Mouse (Mus musculus) kidney, postnatal 25 days (tissue): ENCODE results near the gene Klhl23.
"Not testable (repeated sequence)": the region's sequence is repeated elsewhere in the genome, so short reads cannot be mapped to it uniquely, and the experiment has no call there.

Experiments used
- DNase-seq, 2 experiments: peaks; one replicate each; pipeline ENCODE4 v3.0.0; 2021; ENCODE audit warnings: mixed read lengths in 2 of 2

Gene Klhl23

DNA sequence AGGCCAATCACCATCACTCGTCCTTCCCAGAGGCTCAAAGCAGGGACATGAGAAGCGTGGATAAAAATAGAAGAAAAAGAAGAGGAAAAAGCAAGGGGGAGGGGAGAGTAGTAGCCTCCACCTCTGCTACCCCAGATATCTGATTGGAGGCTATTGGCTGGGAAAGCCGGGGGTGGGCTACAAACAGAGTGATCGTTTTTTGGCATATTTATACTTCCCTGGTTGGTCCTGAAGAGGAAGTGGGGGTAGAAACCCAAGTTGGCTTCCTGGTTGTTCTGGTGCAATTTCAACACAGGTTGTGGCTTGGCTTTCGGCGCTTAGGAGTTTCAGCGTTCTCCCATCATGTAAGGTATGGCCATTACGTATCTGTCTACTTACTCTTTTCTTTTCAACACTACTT, at the start of gene Klhl23:
Klhl23 (plus strand) TSS at position 234 of the 400 bp plus-strand sequence.
- no peak for DNase-seq

DNA sequence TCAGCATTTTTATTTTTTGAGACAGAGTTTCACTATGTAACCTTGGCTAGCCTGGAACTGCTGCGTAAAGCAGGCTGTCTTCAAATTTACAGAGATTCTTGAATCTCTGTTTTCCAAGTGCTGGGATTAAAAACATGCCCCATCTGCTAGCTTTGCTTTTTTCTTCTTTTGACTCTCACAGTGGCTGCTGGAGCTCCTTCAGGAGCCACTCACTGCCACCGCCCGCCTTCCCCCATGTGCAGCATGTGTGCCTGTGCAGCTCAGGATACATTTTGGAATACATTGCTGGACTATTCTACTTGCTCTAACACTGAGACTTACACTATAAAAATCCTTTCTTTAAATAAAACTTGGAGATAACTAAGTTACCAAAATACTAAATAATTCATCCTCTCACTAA, 48.4 kb upstream of the Klhl23 start:
- no peak for DNase-seq

- DNase-seq: no peak
These were observed 43.5 kb upstream of the Klhl23 start for GRCm38 (mm10) chr2:69777985-69778835.

GRCm38 (mm10) chr2:69778836-69779177, 42.9 kb upstream of the Klhl23 start:
- DNase-seq: peak in 1 of 2 experiments; percentile 74

DNA sequence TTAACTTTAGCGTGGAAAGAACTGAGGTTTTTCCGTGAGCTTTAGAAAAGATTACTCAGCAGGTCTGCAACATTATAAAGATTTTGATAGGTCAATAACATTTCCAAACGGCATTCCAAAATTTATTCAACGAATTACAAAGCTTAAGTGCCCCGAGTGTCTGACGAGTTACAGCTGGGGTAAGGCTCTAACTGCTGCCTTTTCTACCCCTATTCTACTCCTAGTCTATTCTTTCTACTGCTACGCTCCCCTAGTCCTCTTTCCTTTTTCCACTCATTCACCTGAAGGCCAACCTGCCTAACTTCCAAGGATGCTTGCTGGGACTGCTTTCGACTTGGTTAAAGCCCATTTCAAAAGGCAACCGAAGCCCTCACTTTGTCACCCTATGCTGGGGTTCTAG, 32.8 kb upstream of the Klhl23 start:
- no peak for DNase-seq

GRCm38 (mm10) chr2:69789429-69790069, 32.2 kb upstream of the Klhl23 start, which contains the start of the genes Ccdc173 and Phospho2:
Gene Ccdc173, minus strand, starts transcription at chr2:69789575.
Gene Phospho2, plus strand, starts transcription at chr2:69789623.
- peak; percentile 99 to 100 for DNase-seq

DNA sequence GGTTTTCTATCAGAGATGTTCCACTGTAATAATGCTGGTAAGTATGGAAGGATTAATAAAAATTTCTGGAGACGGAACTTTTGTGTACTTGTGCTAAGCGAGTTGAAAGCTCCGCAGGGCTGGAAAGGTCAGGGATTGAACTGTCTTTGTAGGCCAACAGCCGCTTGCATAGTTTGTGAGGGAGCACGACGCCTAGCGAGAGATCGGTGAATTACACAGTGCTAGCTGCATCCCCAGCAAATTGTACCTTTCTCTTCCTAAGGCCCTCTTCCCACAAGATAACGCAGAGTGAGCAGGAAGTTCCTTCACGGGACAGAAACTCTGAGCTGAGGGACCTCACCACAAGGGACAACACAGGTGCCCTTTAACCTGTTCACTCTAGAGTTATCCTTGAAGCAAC, 31.5 kb upstream of the Klhl23 start:
- DNase-seq: peak; percentile 90 to 94

DNA sequence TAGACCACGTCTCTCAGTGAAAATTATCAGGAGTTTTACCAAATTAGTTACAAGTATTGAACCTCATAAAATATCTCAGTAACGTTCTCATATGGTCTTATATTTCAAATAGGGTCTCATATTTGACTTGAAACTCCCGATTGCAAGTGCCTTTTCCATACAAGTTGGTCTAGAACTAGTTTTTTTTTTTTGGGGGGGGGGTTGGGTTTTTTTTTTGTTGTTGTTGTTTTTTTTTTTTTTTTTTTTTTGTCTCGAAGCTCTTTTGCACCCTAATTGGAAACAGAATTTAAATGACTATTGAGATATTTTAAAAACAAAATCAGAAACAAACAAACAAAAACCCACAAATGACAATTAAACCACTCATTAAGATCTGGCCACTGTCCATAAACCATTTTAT, 31.0 kb upstream of the Klhl23 start:
- no peak for DNase-seq

- DNase-seq: peak; percentile 78 to 79
These were observed 18.8 kb upstream of the Klhl23 start for GRCm38 (mm10) chr2:69802911-69803312.

- no peak for DNase-seq
These were observed 18.0 kb upstream of the Klhl23 start for GRCm38 (mm10) chr2:69803756-69804155.

DNA sequence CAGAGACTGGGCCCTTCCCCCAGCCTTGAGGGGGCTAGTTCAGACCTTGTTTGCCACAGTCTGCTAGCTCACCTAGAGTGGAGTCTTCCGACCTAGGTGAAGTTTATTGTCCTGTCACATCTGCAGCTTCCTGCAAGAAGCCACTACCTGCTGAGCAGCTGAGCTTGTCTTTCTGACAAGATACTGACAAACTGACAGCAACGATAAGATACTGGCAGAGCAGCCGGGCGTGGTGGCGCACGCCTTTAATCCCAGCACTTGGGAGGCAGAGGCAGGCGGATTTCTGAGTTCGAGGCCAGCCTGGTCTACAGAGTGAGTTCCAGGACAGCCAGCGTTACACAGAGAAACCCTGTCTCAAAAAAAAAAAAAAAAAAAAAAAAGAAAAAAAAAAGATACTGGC, 17.1 kb upstream of the Klhl23 start:
- not testable (repeated sequence) for DNase-seq

- DNase-seq: no peak
These were observed 11.6 kb upstream of the Klhl23 start for GRCm38 (mm10) chr2:69810169-69810568.

- DNase-seq: not testable (repeated sequence)
These were observed 10.4 kb upstream of the Klhl23 start for GRCm38 (mm10) chr2:69811349-69811748.

- DNase-seq: no peak
These were observed 5.2 kb upstream of the Klhl23 start for GRCm38 (mm10) chr2:69816575-69816974.

GRCm38 (mm10) chr2:69818350-69819085, 3.2 kb upstream of the Klhl23 start:
- DNase-seq: no peak

DNA sequence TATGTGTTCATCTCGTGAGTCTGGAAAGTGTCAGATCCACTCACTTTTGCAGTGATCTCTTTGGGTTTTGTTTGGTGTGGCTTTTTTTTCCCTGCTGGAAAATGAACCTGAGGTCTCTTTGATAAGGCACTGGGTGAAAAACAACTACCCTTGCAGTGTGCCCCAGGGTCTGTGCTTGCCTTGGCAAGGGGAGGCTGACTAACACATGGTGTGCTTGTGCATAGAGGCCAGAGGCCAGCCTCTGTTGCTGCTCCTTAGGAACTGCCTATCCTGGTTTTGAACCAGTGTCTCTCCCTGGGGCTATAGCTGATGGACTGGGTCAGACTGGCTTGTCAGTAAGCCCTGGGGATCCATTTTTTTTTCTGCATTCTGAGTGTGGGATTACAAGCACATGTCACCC, 1.5 kb upstream of the Klhl23 start:
- DNase-seq: no peak

DNA sequence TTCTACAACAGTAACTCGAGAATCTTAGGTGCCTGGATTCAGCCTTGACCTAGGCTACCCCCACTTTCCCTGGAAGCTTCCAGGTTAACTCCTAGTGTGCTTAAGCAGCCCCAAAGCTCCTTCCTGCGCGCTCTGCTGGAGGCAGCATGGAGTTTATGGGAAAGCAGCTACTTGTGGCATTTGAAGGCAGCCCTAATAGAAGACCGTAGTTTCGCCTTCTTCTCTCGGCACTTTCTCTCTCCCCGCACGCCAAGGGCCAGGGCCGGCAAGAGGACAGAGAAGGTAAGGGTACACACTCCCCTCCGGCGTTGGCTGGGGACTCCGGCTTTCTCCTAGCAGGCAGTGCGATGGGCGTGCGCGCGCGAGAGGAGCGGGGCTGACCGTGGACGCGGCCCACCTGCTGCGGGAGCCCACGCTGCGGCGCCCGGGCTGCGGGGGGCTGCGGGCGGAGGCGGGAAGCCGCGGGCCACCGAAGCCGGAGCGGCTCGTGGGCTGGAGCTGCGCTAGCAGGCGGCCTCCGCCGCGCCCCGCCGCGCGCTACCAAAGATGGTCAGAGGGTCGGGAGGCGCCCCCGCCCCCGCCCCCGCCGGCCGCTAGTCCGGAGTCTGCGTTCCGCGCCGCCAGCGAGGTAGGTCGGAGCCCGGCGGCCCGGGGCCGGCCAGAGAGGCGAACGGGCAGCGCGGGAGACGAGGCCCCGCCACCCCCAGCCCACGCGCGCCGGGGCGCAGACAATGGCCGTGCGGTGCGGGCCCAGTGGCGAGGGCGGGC, 801 bp downstream of the Klhl23 start:
- peak; percentile 19 to 57 for DNase-seq

DNA sequence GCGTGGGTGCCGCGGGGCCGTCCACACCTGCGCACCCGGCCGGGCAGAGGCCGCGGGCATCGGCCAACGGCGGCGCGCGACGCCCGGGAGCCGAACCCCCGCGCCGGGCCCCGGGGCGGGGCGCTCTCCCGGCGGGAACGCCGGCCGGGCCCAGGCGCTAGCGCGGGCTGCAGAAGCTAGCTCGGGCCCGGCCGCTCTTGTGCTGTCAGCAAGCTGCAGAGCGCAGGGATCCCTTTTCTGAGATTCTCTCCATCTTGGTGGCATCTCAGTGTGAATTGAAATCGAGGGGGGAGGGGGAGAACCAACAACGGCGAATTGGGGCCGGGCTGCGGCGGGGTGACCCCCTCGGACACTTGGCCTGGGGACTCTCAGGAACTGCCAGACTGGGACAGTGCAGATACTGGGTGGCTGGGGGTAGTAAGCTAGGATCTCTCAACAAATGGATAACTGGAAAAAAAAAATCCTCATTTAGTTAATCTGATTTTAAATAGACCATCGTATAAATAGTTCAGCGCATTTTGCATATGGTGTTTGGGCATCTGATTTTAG, 1.5 kb downstream of the Klhl23 start:
- DNase-seq: peak; percentile 25 to 40

GRCm38 (mm10) chr2:69825898-69826297, 4.2 kb downstream of the Klhl23 start:
- no peak for DNase-seq

- DNase-seq: peak in 1 of 2 experiments; percentile 39
These were observed 4.6 kb downstream of the Klhl23 start for GRCm38 (mm10) chr2:69826380-69826779.

- no peak for DNase-seq
These were observed 6.3 kb downstream of the Klhl23 start for GRCm38 (mm10) chr2:69828031-69828430.

DNA sequence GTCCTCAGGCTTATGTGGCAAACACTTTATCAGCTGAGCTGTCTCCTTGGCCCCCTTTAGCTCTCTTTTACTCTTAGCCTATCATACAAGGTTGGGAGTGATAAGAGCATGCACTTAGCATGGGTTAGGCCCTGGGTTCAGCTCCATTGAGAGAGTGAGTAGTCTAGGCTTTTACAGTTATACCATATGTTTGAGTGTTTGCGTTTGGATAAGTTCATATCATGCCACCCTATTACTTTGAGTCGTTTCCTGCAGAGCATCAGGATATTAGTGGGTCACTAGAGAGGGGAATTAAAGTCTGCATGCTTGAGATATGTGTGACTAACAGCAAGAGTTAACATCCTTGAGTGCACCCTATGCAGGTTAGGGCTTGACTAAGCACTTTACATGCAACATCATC, 7.9 kb downstream of the Klhl23 start:
- no peak for DNase-seq
